Mouse (Mus musculus) heart, embryonic 14.5 days (tissue): ENCODE data around the gene Yipf6. TPM values are rescaled to one million over a fixed set of nuclear protein-coding genes. Genes with fewer than 3 reads are reported as not detected.
"Not testable (repeated sequence)": the region's sequence is repeated elsewhere in the genome, so short reads cannot be mapped to it uniquely, and the experiment has no call there.

ENCODE experiments used
- ATAC-seq: fragments of 200-750 bp; cut with Nextera tagmentation; 2 replicates; pipeline ENCODE4 v1.8.0; 2017; ENCODE audit warnings: low read depth, moderate TSS enrichment; ENCODE audit not compliant: insufficient number of reproducible peaks, insufficient read depth, low FRiP score
- H3K27ac ChIP-seq, 2 experiments: fragments of 200-500 bp in 1 of 2; fragments of 300-500 bp in 1 of 2; sonication (generic) in 1 of 2; replicated peaks in 1 of 2; 2 replicates each; pipeline ENCODE4 v1.5.1; 2012 to 2014; ENCODE audit warnings: low read depth in 2 of 2, low read length in 2 of 2, control low read depth in 1 of 2, mild to moderate bottlenecking in 1 of 2, mixed read lengths in 1 of 2; ENCODE audit not compliant: control insufficient read depth in 1 of 2, insufficient read depth in 1 of 2
- H3K27me3 ChIP-seq: fragments of 300-500 bp; sonication (generic); 2 replicates; pipeline ENCODE4 v1.6.1; 2014; ENCODE audit warnings: mild to moderate bottlenecking, low read length, control low read depth; ENCODE audit not compliant: control insufficient read depth, insufficient read depth
- H3K36me3 ChIP-seq: fragments of 300-500 bp; sonication (generic); 2 replicates; pipeline ENCODE4 v1.6.1; 2014; ENCODE audit warnings: mild to moderate bottlenecking, control low read depth, low read length, mixed read lengths; ENCODE audit not compliant: control insufficient read depth, insufficient read depth
- H3K4me1 ChIP-seq, 2 experiments: fragments of 200-500 bp in 1 of 2; fragments of 300-500 bp in 1 of 2; sonication (generic) in 1 of 2; 2 replicates each; pipeline ENCODE4 v1.6.1; 2012 to 2014; ENCODE audit warnings: low read length in 2 of 2, control low read depth in 1 of 2, mixed read lengths in 1 of 2; ENCODE audit not compliant: control insufficient read depth in 2 of 2, insufficient read depth in 2 of 2
- H3K4me2 ChIP-seq: fragments of 300-500 bp; sonication (generic); 2 replicates; pipeline ENCODE4 v1.6.1; 2014; ENCODE audit warnings: mild to moderate bottlenecking, low read length
- H3K4me3 ChIP-seq, 2 experiments: fragments of 200-500 bp in 1 of 2; fragments of 300-500 bp in 1 of 2; sonication (generic) in 1 of 2; 2 replicates each; pipeline ENCODE4 v1.5.1; 2012 to 2014; ENCODE audit warnings: low read length in 2 of 2, mild to moderate bottlenecking in 2 of 2, control low read depth in 1 of 2, low read depth in 1 of 2, moderate library complexity in 1 of 2; ENCODE audit not compliant: control insufficient read depth in 1 of 2, insufficient read depth in 1 of 2
- H3K9ac ChIP-seq: fragments of 300-500 bp; sonication (generic); 2 replicates; pipeline ENCODE4 v1.6.1; 2014; ENCODE audit warnings: mild to moderate bottlenecking, low read length
- H3K9me3 ChIP-seq: fragments of 300-500 bp; sonication (generic); 2 replicates; pipeline ENCODE4 v1.6.1; 2016; ENCODE audit warnings: low read length, control low read depth; ENCODE audit not compliant: control insufficient read depth
- WGBS: fragments of 180-500 bp; shearing (Covaris S2); extraction: QIAGEN DNeasy Blood & Tissue Kit; methylation state at CpG from one replicate; pipeline ENCODE4 v1.1.7; 2014; 5-methylcytosine and 5-hydroxymethylcytosine counted together
- polyA plus RNA-seq: library from polyadenylated mRNA; unstranded; fragments of >200 nt; fragmentation: Nextera tagmentation; extraction: Ambion mirVana; gene quantifications from 2 replicates; pipeline ENCODE4 v1.2.1, GENCODE M21; 2014

The Yipf6 gene
- polyA plus RNA-seq, 1 experiment from 2014 or later = 17.6 TPM

GRCm38 (mm10) chrX:98986611-98987010 is 50.5 kb downstream of the Yipf6 start:
- not testable (repeated sequence) for H3K9me3 ChIP-seq, H3K36me3 ChIP-seq, H3K9ac ChIP-seq, H3K4me2 ChIP-seq, H3K4me3 ChIP-seq, H3K27me3 ChIP-seq, H3K27ac ChIP-seq, ATAC-seq, H3K4me1 ChIP-seq
- 49% methylated on average over 5 of the region's 5 CpGs for WGBS

- H3K36me3 ChIP-seq = no peaks in the 10 kb centered on the region
- H3K27ac ChIP-seq = no peak overlapping the region
- no peaks in the 10 kb centered on the region; a peak in 1 of 4 replicates for H3K4me1 ChIP-seq
- no peaks in the 10 kb centered on the region for H3K9me3 ChIP-seq
- H3K4me2 ChIP-seq = no peak overlapping the region
- H3K27me3 ChIP-seq = no peaks in the 10 kb centered on the region
- no peak for ATAC-seq
- WGBS = 39% methylated on average over 6 of the region's 6 CpGs
- H3K9ac ChIP-seq = no peak overlapping the region
- no peak overlapping the region for H3K4me3 ChIP-seq
These were observed 53.5 kb downstream of the Yipf6 start for GRCm38 (mm10) chrX:98989574-98989973.

Other genes starting within 250 kb of the Yipf6 start
- 7.8 and 12.9 TPM in 2 replicates for gene Ophn1, start 45.3 kb upstream of the Yipf6 start, polyA plus RNA-seq
- 11.3 and 12.0 TPM in 2 replicates for gene Stard8, start 66.9 kb downstream of the Yipf6 start, polyA plus RNA-seq
- 18.6 and 20.1 TPM in 2 replicates for gene Efnb1, start 199.8 kb downstream of the Yipf6 start, polyA plus RNA-seq